Mouse (Mus musculus) thymus, adult 2 months (tissue): ENCODE data around the gene Man2b1.

Source experiments
- CTCF ChIP-seq: fragments of 200-500 bp; IDR thresholded peaks from 2 replicates; pipeline ENCODE4 v1.5.1; 2012; ENCODE audit warnings: mild to moderate bottlenecking, control low read depth, low read length, moderate library complexity, borderline replicate concordance; ENCODE audit not compliant: control insufficient read depth, poor library complexity, insufficient read depth; ENCODE audit errors: extremely low read depth
- POLR2A ChIP-seq: fragments of 200-500 bp; IDR thresholded peaks from 2 replicates; pipeline ENCODE4 v1.6.1; 2012; ENCODE audit warnings: mild to moderate bottlenecking, low read length, control low read depth, moderate library complexity; ENCODE audit not compliant: control insufficient read depth, poor library complexity, insufficient read depth; ENCODE audit errors: extremely low read depth

GRCm38 (mm10) chr8:85095051-85095450, 12.0 kb downstream of the Man2b1 start:
- TF ChIP-seq CTCF = no peak
- no peak for TF ChIP-seq POLR2A
